Mouse (Mus musculus): Measurements from ENCODE around the gene C130032M10Rik. TPM values are rescaled to one million over a fixed set of nuclear protein-coding genes. Genes with fewer than 3 reads are reported as not detected.
A peak's percentile ranks its signal among the peaks of the same experiment; 100 is the strongest.

Gene C130032M10Rik
- polyA plus RNA-seq, 1 experiment from 2014 or later = not detected

- no peak for ATAC-seq (ENCODE audit: borderline replicate concordance, extremely low read depth, low FRiP score, low TSS enrichment)
- 73% methylated on average over 9 of the region's 9 CpGs for WGBS
- Histone ChIP-seq H3K9me3 (no peaks in the 10 kb centered on the region), H3K9ac (no peak overlapping the region), H3K36me3 (no peaks in the 10 kb centered on the region), H3K4me3 (no peak overlapping the region), H3K4me1 (peaks cover 38% of the 10 kb centered on the region), H3K4me2 (no peak overlapping the region), H3K27ac (no peak overlapping the region), H3K27me3 (no peaks in the 10 kb centered on the region)
Measured at GRCm38 (mm10) chr9:114534747-114535517, 19.4 kb downstream of the C130032M10Rik start.

- no peaks in the 10 kb centered on the region for H3K36me3 ChIP-seq
- WGBS = 33% methylated on average over 2 of the region's 2 CpGs
- no peak overlapping the region for H3K27ac ChIP-seq
- no peaks in the 10 kb centered on the region for H3K27me3 ChIP-seq
- no peak for ATAC-seq (ENCODE audit: borderline replicate concordance, extremely low read depth, low FRiP score, low TSS enrichment)
- H3K9ac ChIP-seq = no peak overlapping the region
- H3K4me3 ChIP-seq = no peak overlapping the region
- H3K9me3 ChIP-seq = no peaks in the 10 kb centered on the region
- H3K4me1 ChIP-seq = peaks cover 36% of the 10 kb centered on the region
- H3K4me2 ChIP-seq = no peak overlapping the region
Measured at GRCm38 (mm10) chr9:114536628-114537027, 21.1 kb downstream of the C130032M10Rik start.

- H3K9me3 ChIP-seq = no peaks in the 10 kb centered on the region
- H3K4me2 ChIP-seq = no peak overlapping the region
- no peak for ATAC-seq (ENCODE audit: borderline replicate concordance, extremely low read depth, low FRiP score, low TSS enrichment)
- H3K9ac ChIP-seq = no peak overlapping the region
- H3K4me3 ChIP-seq = no peak overlapping the region
- H3K4me1 ChIP-seq = peaks cover 47% of the 10 kb centered on the region
- no peaks in the 10 kb centered on the region for H3K27me3 ChIP-seq
- WGBS = 60% methylated on average over 7 of the region's 7 CpGs
- no peak overlapping the region for H3K27ac ChIP-seq
- H3K36me3 ChIP-seq = no peaks in the 10 kb centered on the region
Measured at GRCm38 (mm10) chr9:114538996-114539563, 23.6 kb downstream of the C130032M10Rik start.

GRCm38 (mm10) chr9:114541279-114541741 is 25.8 kb downstream of the C130032M10Rik start:
- H3K4me1 ChIP-seq = peaks cover 67% of the 10 kb centered on the region
- H3K27ac ChIP-seq = peak overlapping the region; percentile 30; the same call in 1 of the 2 replicates
- no peak for ATAC-seq (ENCODE audit: borderline replicate concordance, extremely low read depth, low FRiP score, low TSS enrichment)
- no peaks in the 10 kb centered on the region for H3K27me3 ChIP-seq
- H3K9ac ChIP-seq = no peak overlapping the region
- no peaks in the 10 kb centered on the region for H3K36me3 ChIP-seq
- H3K4me2 ChIP-seq = no peak overlapping the region
- H3K9me3 ChIP-seq = no peaks in the 10 kb centered on the region
- H3K4me3 ChIP-seq = no peak overlapping the region
- WGBS = 33% methylated on average over 1 of the region's 1 CpGs

- H3K27ac ChIP-seq = peak overlapping the region; percentile 87
- WGBS = 40% methylated on average over 15 of the region's 17 CpGs
- H3K9ac ChIP-seq = no peak overlapping the region
- H3K36me3 ChIP-seq = no peaks in the 10 kb centered on the region
- no peak overlapping the region for H3K4me3 ChIP-seq
- H3K4me2 ChIP-seq = peak overlapping the region; percentile 38
- 0 out of 2 replicates have a peak, but pooled peaks have one; percentile 21 for ATAC-seq (ENCODE audit: borderline replicate concordance, extremely low read depth, low FRiP score, low TSS enrichment)
- no peaks in the 10 kb centered on the region for H3K27me3 ChIP-seq
- H3K9me3 ChIP-seq = no peaks in the 10 kb centered on the region
- peaks cover 74% of the 10 kb centered on the region for H3K4me1 ChIP-seq
Measured at GRCm38 (mm10) chr9:114543882-114544753, 28.6 kb downstream of the C130032M10Rik start.

GRCm38 (mm10) chr9:114544754-114545393 is 29.4 kb downstream of the C130032M10Rik start:
- no peak overlapping the region for H3K4me3 ChIP-seq
- H3K4me1 ChIP-seq = peaks cover 78% of the 10 kb centered on the region
- ATAC-seq (ENCODE audit: borderline replicate concordance, extremely low read depth, low FRiP score, low TSS enrichment) = no peak
- 38% methylated on average over 9 of the region's 9 CpGs for WGBS
- H3K36me3 ChIP-seq = no peaks in the 10 kb centered on the region
- no peaks in the 10 kb centered on the region for H3K9me3 ChIP-seq
- peak overlapping the region; percentile 87 for H3K27ac ChIP-seq
- H3K4me2 ChIP-seq = peak overlapping the region; percentile 38
- H3K9ac ChIP-seq = no peak overlapping the region
- no peaks in the 10 kb centered on the region for H3K27me3 ChIP-seq

GRCm38 (mm10) chr9:114546765-114547164 is 31.3 kb downstream of the C130032M10Rik start:
- Histone ChIP-seq H3K4me1 (peaks cover 81% of the 10 kb centered on the region), H3K27ac (peak overlapping the region; percentile 87), H3K4me2 (no peak overlapping the region), H3K36me3 (no peaks in the 10 kb centered on the region), H3K27me3 (no peaks in the 10 kb centered on the region), H3K9ac (no peak overlapping the region), H3K4me3 (no peak overlapping the region), H3K9me3 (no peaks in the 10 kb centered on the region)
- ATAC-seq (ENCODE audit: borderline replicate concordance, extremely low read depth, low FRiP score, low TSS enrichment) = no peak
- WGBS = 39% methylated on average over 12 of the region's 12 CpGs

- Histone ChIP-seq H3K36me3 (no peaks in the 10 kb centered on the region), H3K4me2 (no peak overlapping the region), H3K9ac (no peak overlapping the region), H3K4me3 (no peak overlapping the region), H3K4me1 (peaks cover 81% of the 10 kb centered on the region), H3K9me3 (no peaks in the 10 kb centered on the region), H3K27ac (peak overlapping the region; percentile 87), H3K27me3 (no peaks in the 10 kb centered on the region)
- 42% methylated on average over 6 of the region's 6 CpGs for WGBS
- peak; percentile 28; the same call in 1 of the 2 replicates for ATAC-seq (ENCODE audit: borderline replicate concordance, extremely low read depth, low FRiP score, low TSS enrichment)
Measured at GRCm38 (mm10) chr9:114547643-114548077, 32.2 kb downstream of the C130032M10Rik start.

GRCm38 (mm10) chr9:114548496-114548895 is 33.0 kb downstream of the C130032M10Rik start:
- no peak for ATAC-seq (ENCODE audit: borderline replicate concordance, extremely low read depth, low FRiP score, low TSS enrichment)
- WGBS = 45% methylated on average over 4 of the region's 4 CpGs
- no peak overlapping the region for H3K9ac ChIP-seq

GRCm38 (mm10) chr9:114549117-114549516 is 33.6 kb downstream of the C130032M10Rik start:
- Histone ChIP-seq H3K27me3 (no peaks in the 10 kb centered on the region), H3K9me3 (no peaks in the 10 kb centered on the region), H3K36me3 (no peaks in the 10 kb centered on the region), H3K27ac (peak overlapping the region; percentile 87; the same call in 1 of the 2 replicates), H3K4me2 (no peak overlapping the region), H3K4me1 (peaks cover 82% of the 10 kb centered on the region), H3K4me3 (no peak overlapping the region), H3K9ac (no peak overlapping the region)
- ATAC-seq (ENCODE audit: borderline replicate concordance, extremely low read depth, low FRiP score, low TSS enrichment) = no peak
- 40% methylated on average over 5 of the region's 5 CpGs for WGBS

More at GRCm38 (mm10) chr9:114548496-114548895, 33.0 kb downstream of the C130032M10Rik start:
- H3K9me3 ChIP-seq = no peaks in the 10 kb centered on the region
- peak overlapping the region; percentile 87 for H3K27ac ChIP-seq
- no peaks in the 10 kb centered on the region for H3K36me3 ChIP-seq
- H3K27me3 ChIP-seq = no peaks in the 10 kb centered on the region
- H3K4me3 ChIP-seq = no peak overlapping the region
- peaks cover 82% of the 10 kb centered on the region for H3K4me1 ChIP-seq
- H3K4me2 ChIP-seq = no peak overlapping the region

- WGBS = 14% methylated on average over 6 of the region's 6 CpGs
- H3K4me2 ChIP-seq = no peak overlapping the region
- no peaks in the 10 kb centered on the region for H3K36me3 ChIP-seq
- no peaks in the 10 kb centered on the region for H3K27me3 ChIP-seq
- H3K4me3 ChIP-seq = no peak overlapping the region
- peak overlapping the region; percentile 20 for H3K27ac ChIP-seq
- H3K9me3 ChIP-seq = no peaks in the 10 kb centered on the region
- H3K4me1 ChIP-seq = peaks cover 81% of the 10 kb centered on the region
- ATAC-seq (ENCODE audit: borderline replicate concordance, extremely low read depth, low FRiP score, low TSS enrichment) = no peak
- H3K9ac ChIP-seq = no peak overlapping the region
Measured at GRCm38 (mm10) chr9:114550033-114550432, 34.5 kb downstream of the C130032M10Rik start.

Data from lung, embryonic 15.5 days (tissue).